Mouse (Mus musculus): ENCODE data around the gene Tesmin.

GRCm38 (mm10) chr19:3402390-3402789, 13.7 kb downstream of the Tesmin start:
- TF ChIP-seq EP300 (IDR thresholded peaks at IDR 0.05; ENCODE audit: low read depth) (no peak), CTCF (IDR thresholded peaks at IDR 0.05; ENCODE audit: low read depth) (no peak)
